Mouse (Mus musculus) spleen, adult 12 weeks (tissue): Measurements from ENCODE around the gene Tln1.
"Not testable (repeated sequence)": the region's sequence is repeated elsewhere in the genome, so short reads cannot be mapped to it uniquely, and the experiment has no call there.

Source experiments
- DNase-seq: peaks from one replicate; pipeline ENCODE4 v3.0.0; 2022; ENCODE audit warnings: low spot score

The Tln1 gene

DNA sequence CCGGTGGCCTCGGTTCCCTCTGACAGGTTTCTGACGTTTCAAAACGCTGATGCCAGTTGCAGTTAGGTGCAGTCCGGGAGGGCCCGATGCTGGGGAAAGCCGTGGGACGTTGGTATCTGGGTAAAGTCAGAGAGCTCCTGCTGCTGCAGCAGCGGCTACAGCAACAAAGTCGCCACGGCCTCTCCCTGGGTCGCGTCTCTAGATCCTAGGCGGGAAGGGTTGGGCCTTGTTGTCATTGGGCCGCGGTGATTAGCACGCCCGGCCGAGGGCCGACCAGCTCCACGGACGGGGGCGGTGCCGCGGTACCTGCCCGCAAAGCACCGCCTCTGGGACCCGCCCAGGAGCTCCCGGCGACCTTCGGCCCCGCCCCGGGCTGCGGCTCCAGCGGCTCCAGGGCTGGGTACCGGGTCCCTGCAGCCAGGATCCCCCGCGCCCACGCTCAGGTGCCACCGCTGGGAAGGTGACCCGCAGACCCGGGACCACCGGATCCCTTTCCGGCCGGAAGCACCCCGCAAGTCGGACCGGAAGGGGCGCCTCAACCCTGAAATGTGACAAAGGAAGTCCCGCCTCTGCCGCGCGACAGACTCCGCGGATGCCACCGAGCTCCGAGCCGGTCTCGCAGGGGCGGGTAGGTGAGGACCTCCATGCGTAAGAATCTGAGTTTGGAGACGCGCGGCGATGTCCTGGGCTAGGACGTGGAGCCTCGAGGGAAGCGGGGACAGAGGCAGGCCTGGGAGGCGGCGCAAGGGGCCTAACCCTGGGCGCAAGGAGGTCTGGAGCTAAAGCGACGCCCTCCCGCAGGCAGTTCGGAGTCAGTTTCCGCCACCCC, 16.1 kb upstream of the Tln1 start, which contains the start of the genes Rgp1 and Gba2:
Gene Rgp1 (plus strand): TSS at position 340 of the 829 bp plus-strand sequence.
Gene Gba2 (minus strand): TSS at position 498 of the 829 bp plus-strand sequence.
- DNase-seq: peak; percentile 90

DNA sequence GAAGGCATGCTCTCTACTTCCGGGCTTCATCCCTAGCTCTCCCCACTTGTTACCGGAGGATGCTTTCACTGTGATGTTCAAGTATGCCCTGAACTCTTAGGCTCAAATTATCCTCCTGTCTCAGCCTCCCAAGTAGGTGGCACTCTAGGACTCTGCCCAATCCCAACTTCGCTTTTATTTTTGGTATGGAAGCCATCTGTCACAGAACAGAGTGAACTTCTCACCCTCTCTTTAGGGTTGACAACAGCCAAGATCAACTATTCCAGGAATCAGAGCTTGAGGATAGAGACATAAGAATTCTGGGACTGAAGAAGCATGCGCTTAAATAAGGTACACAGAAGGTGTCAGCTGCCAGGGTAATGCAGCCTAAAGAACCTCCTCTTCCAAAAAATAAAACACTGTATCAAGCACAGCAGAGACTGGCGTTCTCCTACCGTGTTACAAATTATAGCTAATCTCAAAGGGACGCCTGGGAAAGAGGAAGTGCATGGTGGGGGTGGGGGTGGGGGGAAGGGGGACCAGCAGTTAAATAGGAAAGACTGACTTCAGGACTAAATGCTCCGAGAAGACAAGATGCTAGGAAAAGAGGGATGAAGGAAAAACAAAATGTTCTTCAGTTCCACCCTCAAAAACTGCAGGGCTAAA, 14.9 kb upstream of the Tln1 start:
- DNase-seq: no peak

DNA sequence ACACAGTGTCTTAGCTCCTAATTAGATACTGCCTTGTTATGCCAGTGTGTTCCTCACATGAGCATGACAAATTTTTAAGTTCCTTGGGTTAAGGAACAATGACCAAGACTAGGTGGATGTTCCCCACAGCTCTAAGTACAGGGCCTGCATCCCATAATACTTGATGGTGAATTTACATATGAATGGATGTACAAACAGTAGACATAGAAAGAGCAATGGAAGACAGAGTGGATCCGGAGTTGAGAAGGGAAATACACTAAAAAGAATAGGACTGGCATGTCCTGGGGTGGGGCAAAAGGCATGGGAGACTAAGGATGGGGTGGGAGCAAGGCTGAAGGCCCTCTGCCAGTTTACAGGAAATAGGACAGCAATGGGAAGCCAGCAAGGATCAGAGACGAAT, 12.9 kb upstream of the Tln1 start:
- DNase-seq: no peak

DNA sequence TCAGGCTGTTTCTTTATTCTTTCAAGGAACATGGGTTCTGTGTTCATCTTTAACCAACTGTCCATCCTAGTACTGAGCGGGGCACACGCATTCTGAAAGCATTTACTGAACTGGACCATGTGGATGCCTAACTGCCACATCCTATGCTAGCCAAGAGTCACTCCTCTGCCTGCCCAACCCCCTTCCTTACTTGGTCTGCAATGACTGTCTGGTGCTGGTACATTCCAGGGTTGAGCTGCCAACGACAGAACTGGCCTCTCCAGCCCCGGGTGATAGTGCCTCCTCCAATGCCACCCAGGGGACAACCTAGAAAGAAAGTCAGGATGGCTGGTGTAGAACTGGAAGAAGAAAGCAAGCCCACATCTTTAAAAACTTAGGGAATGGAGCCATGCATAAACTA, 11.1 kb upstream of the Tln1 start:
- DNase-seq: no peak

DNA sequence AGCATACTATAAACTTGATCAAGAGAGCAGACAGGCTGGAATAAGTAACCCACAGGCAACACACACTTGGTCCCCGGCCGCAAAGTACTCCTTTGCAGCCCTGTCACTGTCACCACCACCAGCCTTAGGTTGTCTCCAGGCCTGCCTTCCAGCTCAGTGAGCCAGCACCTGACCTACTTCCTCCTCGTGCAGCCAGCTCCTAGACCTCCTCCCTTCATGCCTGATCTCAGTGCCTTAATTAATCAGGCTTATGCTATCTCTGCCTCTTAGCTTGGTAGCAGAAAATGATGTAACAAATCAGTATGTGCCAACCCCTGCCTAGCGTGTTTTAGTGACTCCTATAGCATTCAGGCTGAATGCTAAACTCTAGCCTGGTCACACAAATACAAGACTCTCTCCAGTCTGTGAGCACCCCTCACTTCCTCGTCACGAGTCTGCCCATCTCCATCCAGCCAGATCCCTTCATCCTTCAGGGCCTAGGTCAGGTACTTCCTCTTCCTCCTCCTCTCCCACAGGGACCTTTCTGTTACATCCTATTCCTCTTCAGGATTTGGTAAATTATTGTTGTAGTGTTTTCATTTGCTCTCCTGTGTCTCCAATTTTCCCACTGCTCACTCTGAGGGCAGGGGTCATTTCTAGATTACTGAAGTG, 9.0 kb upstream of the Tln1 start:
- no peak for DNase-seq

DNA sequence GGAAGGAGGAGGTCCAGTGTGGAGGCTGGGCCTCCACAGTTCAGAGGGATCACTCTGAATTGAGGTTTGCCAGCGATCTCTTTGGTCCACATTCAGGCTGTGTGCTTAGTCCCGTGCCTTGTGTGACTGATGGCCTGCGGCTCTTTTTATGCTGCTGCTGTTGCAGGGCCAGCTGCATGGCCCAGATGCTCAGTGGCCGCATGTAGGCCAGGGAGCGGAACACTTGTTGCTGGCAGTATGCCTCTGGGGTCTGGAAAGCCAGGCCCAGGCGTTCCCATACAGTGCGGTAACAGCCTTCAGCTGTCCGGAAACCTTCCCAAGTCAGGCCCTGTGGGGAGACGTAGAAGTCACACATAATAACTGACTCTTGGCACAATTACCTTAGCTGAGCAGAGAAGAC, 4.6 kb upstream of the Tln1 start:
- DNase-seq: no peak

DNA sequence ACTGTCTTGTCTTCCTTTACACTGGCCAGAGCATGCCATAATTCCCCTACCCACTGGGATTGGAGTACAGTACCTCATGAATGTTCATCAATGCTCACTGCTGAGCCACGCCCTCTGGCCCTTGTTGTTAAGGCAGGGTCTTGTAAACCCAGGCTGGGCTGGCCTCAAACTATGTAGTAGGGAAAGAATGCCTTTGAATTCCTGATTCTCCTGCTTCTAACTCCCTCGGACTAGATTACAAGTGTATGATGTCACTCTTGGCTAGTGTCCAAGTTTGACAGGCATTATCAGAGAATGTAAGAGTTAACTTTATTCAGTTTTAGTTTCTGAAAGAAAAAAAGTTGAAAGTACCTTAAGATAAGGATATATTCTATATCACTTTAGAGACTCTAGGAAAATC, 1.7 kb upstream of the Tln1 start:
- DNase-seq: no peak

DNA sequence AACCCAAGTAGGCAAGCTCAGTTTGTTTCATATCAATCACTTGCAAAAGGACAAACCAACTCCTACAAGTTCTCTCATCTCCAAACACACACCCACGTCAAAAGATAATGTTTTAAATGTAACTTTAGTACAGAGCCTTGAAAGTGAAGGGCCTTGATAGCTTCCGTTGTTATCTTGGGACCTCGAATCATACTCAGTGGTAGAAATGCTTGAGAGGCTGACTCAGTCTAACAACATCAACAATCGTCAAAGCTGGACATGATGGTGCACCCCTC, 1.0 kb upstream of the Tln1 start:
- no peak for DNase-seq

DNA sequence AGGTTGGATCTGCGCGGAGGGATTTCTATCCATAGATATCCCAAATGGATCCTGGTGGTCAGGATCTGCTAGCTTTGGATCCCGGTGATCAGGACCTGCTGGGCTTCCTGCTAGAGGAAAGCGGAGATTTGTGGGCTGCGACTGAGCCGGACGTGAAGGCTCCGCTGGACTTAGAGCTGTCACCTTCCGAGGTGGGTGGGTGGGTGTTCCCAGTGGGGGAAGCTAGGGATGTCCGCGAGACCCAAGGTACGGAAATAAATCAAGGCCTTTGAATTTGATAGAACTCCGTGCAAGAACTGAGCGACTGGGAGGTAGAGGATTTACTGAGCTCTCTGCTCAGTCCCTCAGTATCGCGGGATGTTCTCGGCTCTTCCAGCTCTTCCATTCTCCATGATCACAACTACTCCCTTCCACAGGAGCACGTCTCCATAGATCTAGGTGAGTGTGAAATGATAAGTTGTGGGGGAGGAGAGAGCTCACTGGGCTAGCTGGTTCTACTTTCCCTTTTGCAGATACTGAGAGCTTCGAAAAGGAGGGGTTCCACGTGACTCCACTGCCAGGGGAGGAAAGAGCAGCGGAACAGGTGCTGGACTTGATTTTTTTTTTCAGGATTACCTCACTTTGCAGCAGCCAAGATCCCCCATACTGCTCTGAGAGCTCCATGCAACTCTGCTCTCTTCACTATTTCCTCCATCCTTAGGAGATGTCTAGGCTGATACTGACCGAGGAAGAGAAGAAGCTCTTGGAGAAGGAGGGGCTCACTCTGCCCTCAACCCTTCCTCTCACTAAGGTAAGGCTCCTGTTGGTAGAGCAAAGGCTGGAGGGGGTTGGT, 494 bp upstream of the Tln1 start:
- DNase-seq: no peak

DNA sequence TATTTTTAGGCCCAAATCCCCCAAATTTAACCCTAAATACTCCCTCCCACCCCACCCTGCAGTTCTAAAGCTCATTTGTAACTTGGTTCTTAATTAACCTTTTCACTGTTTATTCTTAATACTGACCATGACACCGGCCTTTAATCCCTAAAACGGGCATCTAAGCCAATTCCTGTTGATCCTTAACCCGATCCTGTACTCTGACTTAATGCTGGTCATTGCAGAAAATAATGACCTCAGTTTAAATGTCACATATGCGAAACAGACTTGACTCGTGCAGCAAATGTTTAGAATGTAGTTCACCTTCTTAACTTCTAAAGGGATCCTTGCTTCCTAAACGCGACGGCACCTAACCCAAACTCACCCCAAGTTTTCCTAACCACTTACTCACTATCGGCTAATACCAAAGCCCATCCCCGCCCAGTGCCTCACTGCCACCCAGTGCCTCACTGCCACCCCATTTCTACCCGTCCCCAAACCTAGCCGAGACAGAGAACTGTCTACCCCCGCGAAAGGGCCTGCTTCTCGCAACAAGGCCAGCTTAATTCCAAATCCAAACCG, 975 bp downstream of the Tln1 start:
- peak; percentile 63 for DNase-seq

DNA sequence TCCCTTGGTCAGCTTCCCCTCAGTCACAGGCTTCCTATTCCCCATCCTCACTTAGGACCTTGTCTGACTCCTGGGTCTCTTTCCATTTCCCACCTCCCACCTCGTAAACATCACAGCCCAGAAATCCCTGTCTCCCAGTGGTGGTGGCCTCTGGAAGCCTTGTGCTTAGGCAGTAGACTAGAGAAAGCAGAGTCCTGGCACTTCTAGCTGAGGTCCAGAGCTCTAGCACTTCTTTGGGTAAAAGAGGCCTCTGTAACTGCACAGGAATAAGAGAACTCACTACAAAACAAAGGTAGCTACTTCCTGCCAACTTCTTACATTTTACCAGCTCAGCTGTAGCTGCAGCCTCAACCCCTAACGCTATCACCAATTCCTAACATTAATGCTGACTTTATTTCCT, 1.5 kb downstream of the Tln1 start:
- DNase-seq: no peak

DNA sequence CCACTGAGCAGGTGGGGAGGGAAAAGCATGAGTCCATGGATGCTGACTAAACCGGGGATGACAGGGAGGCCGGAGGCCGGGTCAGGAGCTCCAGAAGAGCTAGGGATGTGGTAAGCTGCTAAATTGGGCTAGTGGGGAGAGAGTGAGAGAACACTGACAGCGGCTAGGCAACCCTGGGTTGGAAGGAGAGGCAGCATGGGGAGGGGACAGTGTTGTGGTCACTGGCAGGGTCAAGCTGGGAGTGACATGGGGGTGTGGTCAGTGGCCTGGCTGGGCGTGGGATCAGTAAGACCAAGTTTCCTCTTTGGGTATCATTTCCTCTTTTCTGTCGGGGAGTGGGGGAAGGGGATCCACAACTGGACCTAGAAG, 2.3 kb downstream of the Tln1 start:
- no peak for DNase-seq

DNA sequence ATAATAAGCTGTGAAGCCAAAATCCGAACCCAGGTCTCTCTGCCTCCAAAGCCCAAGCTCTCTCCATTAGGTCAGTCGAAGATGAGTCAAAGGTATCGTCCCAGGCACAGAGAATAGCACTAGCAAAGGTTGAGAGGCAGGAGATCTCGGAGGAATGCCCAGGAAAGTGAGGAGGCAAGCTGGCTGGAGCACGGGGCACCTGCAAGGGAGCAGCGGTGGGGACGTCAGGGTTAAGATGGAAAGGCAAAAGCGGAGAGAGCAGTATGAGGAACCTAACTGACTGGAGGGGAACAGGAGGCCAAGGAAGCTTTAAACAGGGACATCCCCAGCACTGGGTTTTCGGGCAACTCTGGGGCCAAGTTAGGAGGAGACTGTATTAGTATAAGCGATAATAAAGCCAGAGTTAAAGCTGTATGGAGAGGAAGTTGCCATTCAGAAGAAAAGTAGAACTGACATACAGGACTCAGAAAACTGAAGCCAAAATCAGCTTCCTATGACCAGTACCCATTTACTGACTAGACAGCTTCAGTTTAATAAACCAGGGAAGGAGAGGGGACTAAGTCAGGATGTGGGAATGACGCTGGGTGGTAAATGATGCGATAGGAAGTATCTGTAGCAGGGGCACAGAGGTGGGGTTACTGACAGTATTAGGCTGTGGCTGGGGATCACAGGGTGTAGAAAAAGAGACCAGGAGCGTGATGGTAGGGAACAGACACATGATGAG, 2.8 kb downstream of the Tln1 start:
- no peak for DNase-seq

DNA sequence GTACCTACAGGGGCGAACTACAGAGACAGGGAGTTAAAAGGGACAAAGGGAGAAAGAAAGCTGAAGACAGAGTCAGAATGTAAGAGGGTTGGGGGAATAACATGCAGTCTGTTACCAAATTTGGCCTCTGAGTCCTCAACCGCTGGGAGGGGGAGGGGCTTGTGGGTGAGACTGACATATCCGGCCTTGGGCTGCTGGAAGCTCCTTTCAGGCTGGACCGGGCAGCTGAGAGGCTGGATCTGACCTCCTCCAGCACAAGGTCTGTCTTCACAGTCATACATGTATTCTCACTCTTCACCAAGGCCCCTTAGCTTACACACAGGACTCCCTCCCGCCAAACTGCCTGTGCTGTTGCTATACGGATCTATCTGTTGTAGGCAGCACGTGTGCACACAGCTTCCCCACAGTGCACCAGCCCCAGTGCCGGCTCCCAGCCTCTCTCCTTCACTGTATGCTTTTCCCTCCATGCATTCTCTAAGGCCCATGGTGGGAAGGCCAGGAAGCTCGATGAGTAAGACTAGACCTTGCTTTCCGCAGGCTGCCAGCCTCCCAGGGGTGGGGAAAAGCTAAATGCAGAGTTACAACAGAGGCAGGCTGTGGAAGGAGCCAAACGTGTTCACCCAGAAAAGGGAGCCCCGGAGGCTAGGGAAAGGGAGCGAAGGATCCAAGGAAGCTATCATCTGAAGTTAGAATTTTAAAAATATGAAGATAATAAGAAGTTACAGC, 3.7 kb downstream of the Tln1 start:
- peak; percentile 40 for DNase-seq

DNA sequence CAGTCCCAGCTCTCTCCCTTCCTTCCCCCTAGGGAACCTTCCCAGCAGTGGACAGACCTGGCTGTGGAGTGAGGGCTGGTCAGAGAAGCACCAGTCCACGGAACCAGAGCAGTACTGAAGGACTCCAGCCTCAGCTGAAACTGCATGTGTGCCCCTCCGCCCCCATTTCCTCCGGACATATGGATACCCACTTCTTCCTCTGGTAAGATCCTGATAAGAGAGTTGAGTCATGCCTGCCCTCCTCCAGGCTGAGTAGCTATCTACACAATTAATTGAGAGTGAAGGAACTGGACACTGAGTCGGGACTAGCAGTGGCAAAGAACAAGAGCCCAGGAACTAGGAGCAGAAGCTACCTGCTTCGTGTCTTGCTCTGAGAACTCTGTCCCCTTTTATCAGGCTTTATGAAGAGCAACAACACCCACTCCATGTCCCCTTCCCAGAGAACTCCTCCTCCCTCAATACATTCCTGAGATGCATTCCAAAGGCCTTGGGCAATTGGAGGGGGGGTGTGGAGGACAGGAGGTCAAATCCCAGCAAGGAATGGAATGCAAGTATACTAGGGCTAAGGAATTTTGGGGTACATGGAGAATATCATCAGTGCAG, 4.4 kb downstream of the Tln1 start:
- DNase-seq: no peak

DNA sequence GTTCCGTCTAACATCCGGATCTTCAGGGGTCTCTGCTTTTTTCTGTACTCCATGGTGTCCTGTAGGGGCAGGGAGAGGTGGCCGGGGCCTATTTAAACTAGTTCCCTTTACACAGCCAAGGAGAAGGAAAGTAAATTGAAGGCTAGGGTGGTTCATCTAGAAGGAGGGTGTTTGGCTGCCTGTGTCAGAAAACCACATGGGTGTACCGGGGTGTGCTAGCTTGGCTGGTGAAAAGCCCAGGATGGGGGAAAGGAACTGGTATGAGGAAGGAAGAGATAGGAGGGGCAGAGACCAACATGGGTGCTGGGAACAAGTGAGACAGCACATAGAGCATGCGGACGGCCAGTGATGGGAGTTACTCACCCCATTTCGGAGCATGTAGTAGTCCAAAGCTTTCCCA, 6.6 kb downstream of the Tln1 start:
- DNase-seq: no peak

DNA sequence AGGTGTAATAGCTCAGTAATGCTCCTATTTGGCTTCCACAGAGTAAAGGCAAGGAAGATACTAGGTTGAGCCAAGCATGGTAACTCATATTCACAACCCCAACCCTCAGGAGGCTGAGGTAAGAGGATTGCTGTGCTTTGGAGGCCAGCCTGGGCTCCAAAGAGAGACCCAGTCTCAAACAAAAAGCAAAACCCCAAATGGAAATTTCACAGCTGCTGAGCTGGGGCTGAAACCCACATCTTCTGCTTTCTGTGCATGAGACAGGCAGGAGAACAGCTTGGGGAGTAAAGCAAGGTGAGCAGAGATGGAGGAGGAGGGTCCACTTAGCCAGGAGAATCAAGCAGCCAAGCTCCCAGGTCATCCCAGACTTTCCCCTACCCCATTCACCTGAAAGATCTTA, 8.6 kb downstream of the Tln1 start:
- no peak for DNase-seq

DNA sequence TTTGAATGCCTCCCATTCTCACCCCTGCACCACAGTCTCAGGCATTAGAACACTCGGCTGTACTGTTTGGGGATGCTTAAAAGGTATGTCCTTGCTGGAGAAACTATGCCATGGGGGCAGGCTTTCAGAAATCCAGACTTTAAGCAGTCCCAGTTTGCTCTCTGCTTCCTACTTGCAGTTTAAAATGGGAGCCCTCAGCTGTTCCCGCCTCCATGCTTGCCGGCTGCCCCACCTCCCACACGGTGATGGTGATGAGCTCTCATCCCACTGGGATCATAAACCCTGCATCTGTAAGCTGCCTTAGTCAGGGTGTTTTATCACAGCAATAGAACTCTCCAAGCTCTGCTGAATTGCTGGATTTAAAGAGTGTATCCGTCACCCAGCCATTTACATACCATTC, 10.1 kb downstream of the Tln1 start:
- no peak for DNase-seq

DNA sequence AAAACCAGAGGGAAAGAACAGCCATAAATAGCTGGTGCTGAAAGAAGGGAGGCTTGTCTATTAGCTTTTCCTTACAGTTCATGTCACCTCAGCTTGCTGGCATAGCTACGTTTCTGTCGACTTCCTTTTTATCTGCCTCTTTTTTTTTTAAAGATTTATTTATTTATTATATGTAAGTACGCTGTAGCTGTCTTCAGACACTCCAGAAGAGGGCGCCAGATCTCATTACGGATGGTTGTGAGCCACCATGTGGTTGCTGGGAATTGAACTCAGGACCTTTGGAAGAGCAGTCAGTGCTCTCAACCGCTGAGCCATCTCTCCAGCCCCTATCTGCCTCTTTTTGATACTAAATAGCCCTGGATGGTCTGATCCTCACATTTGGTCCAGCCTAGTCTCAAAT, 10.6 kb downstream of the Tln1 start:
- DNase-seq: not testable (repeated sequence)

DNA sequence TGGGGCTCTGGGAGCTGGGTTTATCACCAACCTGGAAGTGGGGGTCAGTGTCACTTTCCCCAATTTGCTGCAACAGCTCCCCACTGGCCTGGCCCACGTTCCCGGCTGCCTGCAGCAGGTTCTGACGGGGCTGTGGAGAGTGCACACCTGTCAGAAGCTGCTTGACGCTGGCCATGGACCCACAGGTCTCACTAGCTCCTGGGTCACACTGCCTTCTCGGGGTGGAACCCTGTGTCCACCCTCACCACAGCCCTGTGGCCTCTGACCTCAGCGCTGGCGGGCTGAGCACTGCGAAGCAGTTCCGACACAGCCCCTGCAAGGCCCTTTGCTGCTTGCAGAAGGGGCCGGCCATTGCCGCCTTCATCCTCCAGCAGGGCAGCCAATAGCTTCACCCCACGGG, 13.4 kb downstream of the Tln1 start:
- no peak for DNase-seq

DNA sequence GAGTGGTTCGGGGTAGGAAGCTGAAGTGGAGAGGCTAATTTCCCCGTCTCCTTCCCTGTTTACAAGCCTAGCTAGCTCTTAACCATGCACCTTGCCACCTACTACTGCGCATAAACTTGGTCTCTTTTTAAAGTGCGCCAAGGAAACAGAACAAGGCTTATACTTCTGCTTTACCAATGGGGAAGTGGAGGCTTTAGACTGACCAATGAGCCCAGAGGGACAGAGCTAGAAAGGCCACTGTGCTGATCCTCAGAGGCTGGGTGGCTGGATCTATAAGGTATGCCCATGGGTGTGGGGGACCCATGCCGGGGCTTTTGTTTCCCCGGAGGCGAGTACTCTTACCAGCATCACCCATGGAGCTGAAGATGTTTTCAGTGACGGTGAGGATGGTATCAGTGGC, 15.3 kb downstream of the Tln1 start:
- DNase-seq: no peak
